Mouse (Mus musculus) erythroblast, embryonic 14.5 days (primary cell): ENCODE results near the gene Gabarap.

Experiments
- GATA1 ChIP-seq: IDR thresholded peaks from 2 replicates; pipeline ENCODE4 v1.6.1; 2012; ENCODE audit warnings: low read length, inconsistent platforms, mixed read lengths
- TAL1 ChIP-seq: IDR thresholded peaks from 3 replicates; pipeline ENCODE4 v1.6.1; 2012; ENCODE audit warnings: low read length, inconsistent platforms, mixed read lengths

DNA sequence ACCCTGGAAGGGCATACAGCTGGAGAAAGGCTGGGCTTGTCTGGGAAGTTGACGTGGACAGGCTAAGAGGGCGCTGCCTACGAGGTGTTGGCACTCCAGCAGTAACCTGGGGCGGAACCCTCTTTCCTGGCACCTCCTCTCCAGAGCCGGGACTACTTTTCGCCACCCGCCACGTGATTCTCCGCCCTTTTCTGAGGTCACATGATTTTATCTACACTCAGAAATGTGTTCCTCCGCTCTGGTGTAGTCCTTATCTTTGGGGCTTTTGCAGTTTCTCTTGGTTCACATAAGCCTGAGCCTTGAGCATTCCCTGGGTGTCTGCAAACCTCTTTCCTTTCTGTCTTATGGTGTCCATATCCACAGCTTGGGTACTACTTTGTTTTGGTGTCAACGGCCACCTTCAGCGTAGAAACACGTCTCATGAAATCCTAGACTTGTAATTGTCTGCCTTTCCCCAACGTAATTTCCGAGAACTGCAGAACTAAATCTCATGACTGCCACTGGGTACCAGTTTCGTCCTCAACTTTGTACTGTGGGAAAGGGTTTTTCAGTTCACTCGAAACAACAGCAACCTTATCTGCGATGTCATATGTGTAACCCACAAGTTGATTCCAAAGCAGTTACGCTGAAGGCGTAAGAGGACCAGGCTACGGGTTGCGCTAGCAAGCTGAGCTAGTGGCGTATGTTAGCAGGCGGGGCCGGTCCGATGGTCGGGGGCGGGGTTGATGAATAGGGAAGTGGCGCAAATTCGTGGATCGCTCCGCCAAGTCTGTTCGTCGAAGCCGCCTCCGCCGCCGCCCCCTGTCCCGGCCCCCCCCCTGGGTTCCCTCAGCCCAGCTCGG lies at the start of gene Gabarap:
- TF ChIP-seq TAL1 (no peak), GATA1 (peak; percentile 77)
